Mouse (Mus musculus) stomach, postnatal 0 days (tissue): ENCODE results near the gene St3gal3. TPM values are rescaled to one million over a fixed set of nuclear protein-coding genes. Genes with fewer than 3 reads are reported as not detected.
A peak's percentile ranks its signal among the peaks of the same experiment; 100 is the strongest.

ENCODE experiments used
- ATAC-seq: fragments of 200-750 bp; cut with Nextera tagmentation; 2 replicates; pipeline ENCODE4 v1.8.0; 2017; ENCODE audit not compliant: low FRiP score, low TSS enrichment
- DNase-seq: peaks from one replicate; pipeline ENCODE4 v3.0.0-alpha.2; 2016; ENCODE audit warnings: low spot score
- H3K27ac ChIP-seq: fragments of 300-500 bp; sonication (generic); replicated peaks from 2 replicates; pipeline ENCODE4 v1.5.1; 2014; ENCODE audit warnings: mild to moderate bottlenecking, control low read depth
- H3K27me3 ChIP-seq: fragments of 300-500 bp; sonication (generic); 2 replicates; pipeline ENCODE4 v1.6.1; 2014; ENCODE audit warnings: low read length; ENCODE audit not compliant: control insufficient read depth, insufficient read depth
- H3K36me3 ChIP-seq: fragments of 300-500 bp; sonication (generic); 2 replicates; pipeline ENCODE4 v1.6.1; 2014; ENCODE audit warnings: low read length, mixed read lengths; ENCODE audit not compliant: control insufficient read depth, insufficient read depth
- H3K4me1 ChIP-seq: fragments of 300-500 bp; sonication (generic); replicated peaks from 2 replicates; pipeline ENCODE4 v1.6.1; 2014; ENCODE audit warnings: antibody characterized with exemption; ENCODE audit not compliant: control insufficient read depth, insufficient read depth
- H3K4me2 ChIP-seq: fragments of 300-500 bp; sonication (generic); replicated peaks from 2 replicates; pipeline ENCODE4 v1.6.1; 2014; ENCODE audit warnings: low read depth, mild to moderate bottlenecking, control low read depth, moderate library complexity
- H3K4me3 ChIP-seq: fragments of 300-500 bp; sonication (generic); 2 replicates; pipeline ENCODE4 v1.5.1; 2014; ENCODE audit warnings: low read depth, low read length, control low read depth
- H3K9ac ChIP-seq: fragments of 300-500 bp; sonication (generic); 2 replicates; pipeline ENCODE4 v1.6.1; 2014; ENCODE audit warnings: mild to moderate bottlenecking, low read length, control low read depth, mixed read lengths
- H3K9me3 ChIP-seq: fragments of 300-500 bp; sonication (generic); 2 replicates; pipeline ENCODE4 v1.6.1; 2016; ENCODE audit warnings: low read length; ENCODE audit not compliant: control insufficient read depth
- CTCF ChIP-seq: IDR thresholded peaks from 2 replicates; pipeline ENCODE4 v1.5.1; 2016; ENCODE audit warnings: antibody characterized with exemption, low read depth, mild to moderate bottlenecking, moderate library complexity
- EP300 ChIP-seq: optimal IDR thresholded peaks from 2 replicates; pipeline ENCODE3; 2016; ENCODE audit warnings: antibody characterized with exemption
- WGBS: fragments of 180-500 bp; shearing (Covaris S2); extraction: QIAGEN DNeasy Blood & Tissue Kit; methylation state at CpG from one replicate; pipeline ENCODE4 v1.1.7; 2014; 5-methylcytosine and 5-hydroxymethylcytosine counted together
- polyA plus RNA-seq: library from polyadenylated mRNA; unstranded; fragments of >200 nt; fragmentation: Nextera tagmentation; extraction: Ambion mirVana; gene quantifications from 2 replicates; pipeline ENCODE4 v1.2.1, GENCODE M21; 2015

The St3gal3 gene
- polyA plus RNA-seq, 1 experiment from 2014 or later: 3.2 TPM

DNA sequence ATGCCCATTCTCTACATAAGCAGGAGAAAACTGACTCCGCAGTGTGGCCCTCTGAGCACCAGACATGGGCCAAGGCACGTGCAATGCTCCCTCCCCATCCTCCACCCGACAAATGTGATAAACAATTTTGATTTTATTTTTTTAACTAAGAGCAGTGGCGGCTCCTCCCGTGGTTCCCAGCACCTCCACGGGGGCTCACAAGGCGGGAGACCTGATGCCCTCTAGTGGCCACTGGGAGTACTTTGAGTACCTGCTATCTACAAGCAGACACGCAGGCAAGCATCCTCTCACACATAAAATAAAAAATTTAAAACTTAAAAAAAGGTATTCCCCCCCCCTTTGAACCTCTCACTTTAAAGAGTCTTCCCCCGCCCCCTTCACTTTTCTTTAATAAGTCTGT, 36.3 kb upstream of the St3gal3 start:
- H3K4me1 ChIP-seq: no peaks in the 10 kb centered on the region
- H3K9ac ChIP-seq: no peak overlapping the region
- no peak overlapping the region for H3K27ac ChIP-seq
- no peak for TF ChIP-seq EP300
- TF ChIP-seq CTCF: peak; percentile 53
- ATAC-seq (no peak), DNase-seq (no peak)
- 89% methylated on average over 9 of the region's 9 CpGs for WGBS
- H3K27me3 ChIP-seq: no peaks in the 10 kb centered on the region
- no peaks in the 10 kb centered on the region for H3K9me3 ChIP-seq
- H3K4me2 ChIP-seq: no peak overlapping the region
- H3K36me3 ChIP-seq: peaks cover 68% of the 10 kb centered on the region
- no peak overlapping the region for H3K4me3 ChIP-seq

DNA sequence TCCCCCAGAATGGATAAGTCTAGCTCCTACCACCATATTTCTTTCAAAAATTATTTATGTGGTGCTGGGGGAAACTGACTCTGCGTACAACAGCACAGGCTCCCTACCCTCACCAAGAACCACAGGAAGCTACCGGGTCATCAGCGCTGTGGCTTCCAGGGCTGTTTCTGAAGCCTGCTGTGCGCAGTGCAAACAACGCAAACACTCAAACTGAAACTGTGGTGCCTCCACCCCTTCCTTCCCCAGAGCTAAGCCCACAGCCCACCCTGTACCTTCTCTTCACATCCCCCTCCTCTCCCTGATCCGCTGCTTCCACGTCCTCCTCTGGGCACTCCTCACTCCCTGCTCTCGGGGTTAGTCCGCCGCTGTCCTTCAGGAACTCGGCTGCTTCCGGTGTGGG, 27.4 kb upstream of the St3gal3 start:
- no peak overlapping the region for H3K27ac ChIP-seq
- no peak overlapping the region for H3K9ac ChIP-seq
- H3K4me3 ChIP-seq: no peak overlapping the region
- no peaks in the 10 kb centered on the region for H3K9me3 ChIP-seq
- H3K4me2 ChIP-seq: no peak overlapping the region
- H3K36me3 ChIP-seq: peaks cover 56% of the 10 kb centered on the region
- H3K4me1 ChIP-seq: no peaks in the 10 kb centered on the region
- ATAC-seq (no peak), DNase-seq (no peak)
- TF ChIP-seq EP300: no peak
- TF ChIP-seq CTCF: no peak
- 95% methylated on average over 12 of the region's 12 CpGs for WGBS
- H3K27me3 ChIP-seq: no peaks in the 10 kb centered on the region

DNA sequence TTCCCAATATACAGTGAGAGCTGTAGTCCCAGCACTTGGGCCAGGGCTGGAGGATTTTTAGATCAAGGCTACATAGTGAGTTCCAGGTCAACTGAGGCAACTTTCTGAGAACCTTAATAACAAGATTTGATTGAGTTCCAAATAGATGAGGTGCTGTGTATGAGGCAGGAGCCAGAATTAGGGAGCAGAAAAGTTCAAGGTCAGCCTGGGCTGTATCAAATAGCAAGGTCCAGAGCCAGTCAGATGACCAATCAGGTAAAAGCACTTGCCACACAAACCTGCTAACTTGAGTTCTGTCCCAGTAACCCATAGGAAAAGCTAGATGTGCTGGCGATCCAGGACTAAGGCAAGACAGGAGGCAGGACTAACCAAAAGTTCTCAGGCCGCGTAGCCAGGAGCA, 23.0 kb upstream of the St3gal3 start:
- DNase-seq (no peak), ATAC-seq (no peak)
- Histone ChIP-seq H3K4me2 (no peak overlapping the region), H3K9me3 (no peaks in the 10 kb centered on the region), H3K4me3 (no peak overlapping the region), H3K4me1 (no peaks in the 10 kb centered on the region), H3K9ac (no peak overlapping the region), H3K36me3 (peaks cover 69% of the 10 kb centered on the region), H3K27ac (no peak overlapping the region), H3K27me3 (no peaks in the 10 kb centered on the region)
- no peak for TF ChIP-seq CTCF
- TF ChIP-seq EP300: no peak
- WGBS: 95% methylated on average over 3 of the region's 3 CpGs

DNA sequence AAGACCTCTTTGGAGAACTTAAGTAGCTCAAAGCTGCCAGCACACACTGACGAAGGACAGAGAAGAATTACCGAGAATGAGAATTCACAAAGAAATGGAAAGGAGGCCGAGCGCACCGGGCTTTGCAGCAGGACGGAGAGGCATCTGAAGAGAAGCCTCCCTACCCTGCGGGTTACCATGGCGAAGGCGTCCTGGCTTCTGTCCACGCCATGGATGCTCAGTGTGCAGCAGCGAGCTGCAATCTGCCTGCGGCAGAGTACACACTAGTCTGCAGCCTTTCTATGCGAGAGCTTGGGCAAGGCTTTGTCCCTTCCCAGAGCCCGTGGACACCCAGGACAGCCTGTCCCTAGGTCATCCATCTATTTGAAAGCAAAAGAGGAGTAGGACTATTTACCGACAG, 21.8 kb upstream of the St3gal3 start:
- Histone ChIP-seq H3K9me3 (no peaks in the 10 kb centered on the region), H3K4me3 (no peak overlapping the region), H3K27ac (no peak overlapping the region), H3K9ac (no peak overlapping the region), H3K36me3 (peaks cover 67% of the 10 kb centered on the region), H3K27me3 (no peaks in the 10 kb centered on the region), H3K4me1 (no peaks in the 10 kb centered on the region), H3K4me2 (no peak overlapping the region)
- ATAC-seq (no peak), DNase-seq (no peak)
- TF ChIP-seq EP300 (no peak), CTCF (no peak)
- 89% methylated on average over 15 of the region's 15 CpGs for WGBS

DNA sequence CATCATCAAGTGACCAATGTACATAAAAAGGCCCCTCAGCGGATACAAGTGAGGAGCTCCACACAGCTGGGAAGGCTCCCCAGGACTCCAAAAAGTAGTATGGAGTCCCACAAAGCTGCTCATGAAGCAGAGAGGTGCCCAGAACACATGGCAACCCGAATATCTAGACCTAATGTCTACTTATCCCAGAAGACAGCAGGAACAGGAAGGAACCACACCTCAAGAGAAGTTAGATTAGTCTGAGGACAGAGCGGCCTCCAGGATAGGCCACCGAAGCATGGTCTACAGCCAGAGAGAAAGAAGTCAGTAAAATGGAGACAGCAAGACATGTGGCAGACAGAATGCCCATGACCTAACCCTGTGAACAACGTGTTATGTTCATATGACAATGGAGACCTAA, 20.2 kb upstream of the St3gal3 start:
- no peaks in the 10 kb centered on the region for H3K27me3 ChIP-seq
- ATAC-seq: no peak
- H3K9ac ChIP-seq: no peak overlapping the region
- H3K4me2 ChIP-seq: no peak overlapping the region
- no peak overlapping the region for H3K27ac ChIP-seq
- H3K36me3 ChIP-seq: peaks cover 57% of the 10 kb centered on the region
- no peaks in the 10 kb centered on the region for H3K4me1 ChIP-seq
- no peak for DNase-seq
- H3K9me3 ChIP-seq: no peaks in the 10 kb centered on the region
- H3K4me3 ChIP-seq: no peak overlapping the region
- WGBS: 92% methylated on average over 5 of the region's 5 CpGs
- TF ChIP-seq CTCF: no peak
- TF ChIP-seq EP300: no peak

DNA sequence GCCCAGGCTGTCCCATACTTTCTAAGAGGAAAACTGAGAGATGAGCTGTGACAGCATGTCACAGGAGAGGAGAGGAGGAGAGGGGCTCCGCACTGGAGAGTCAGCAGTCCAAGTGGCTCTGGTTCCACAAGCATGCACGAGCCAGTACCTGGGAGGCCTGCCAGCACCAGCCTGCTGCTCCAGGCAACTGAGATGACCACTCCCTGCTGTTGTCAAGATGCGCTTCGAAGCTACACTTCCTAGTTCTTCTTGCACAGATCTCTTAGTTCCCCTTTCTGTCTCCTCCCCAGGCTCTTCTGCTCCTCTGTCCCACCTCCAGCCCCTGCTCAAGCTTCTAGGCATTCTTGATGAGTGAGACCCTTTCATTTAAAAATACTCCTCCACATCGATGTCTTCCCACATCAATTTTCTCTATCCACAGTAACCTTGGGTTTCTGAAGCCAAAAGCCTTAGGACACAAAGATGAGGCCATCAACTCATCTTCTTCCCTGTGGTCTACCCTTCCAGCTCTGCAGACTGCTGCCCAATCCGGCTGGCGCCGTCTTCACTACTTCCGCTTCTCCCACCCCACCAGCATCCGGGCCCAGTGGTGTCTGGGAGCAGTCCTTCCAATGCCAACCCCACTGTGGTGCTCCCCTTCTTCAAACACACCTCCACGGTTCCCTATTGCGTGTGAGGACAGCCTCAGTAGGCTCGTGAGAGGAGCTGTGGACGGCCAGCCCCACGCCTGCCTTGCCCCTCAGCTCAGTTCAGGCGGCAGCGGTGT, 17.5 kb upstream of the St3gal3 start:
- no peak for DNase-seq
- TF ChIP-seq CTCF (no peak), EP300 (no peak)

More for the DNA sequence above, 17.5 kb upstream of the St3gal3 start:
- 86% methylated on average over 16 of the region's 17 CpGs for WGBS
- H3K9me3 ChIP-seq: no peaks in the 10 kb centered on the region
- no peak overlapping the region for H3K9ac ChIP-seq
- no peak for ATAC-seq
- H3K4me1 ChIP-seq: no peaks in the 10 kb centered on the region
- no peak overlapping the region for H3K4me3 ChIP-seq
- no peak overlapping the region for H3K27ac ChIP-seq
- H3K36me3 ChIP-seq: peaks cover 64% of the 10 kb centered on the region
- no peak overlapping the region for H3K4me2 ChIP-seq
- H3K27me3 ChIP-seq: no peaks in the 10 kb centered on the region
